Mouse (Mus musculus) adrenal gland, adult 8-10 months (tissue): Measurements from ENCODE around the gene Pvalb. TPM values are rescaled to one million over a fixed set of nuclear protein-coding genes. Genes with fewer than 3 reads are reported as not detected.

Experiments used
- DNase-seq: peaks from one replicate; pipeline ENCODE4 v3.0.0; 2022
- total RNA-seq, 4 experiments: library from RNA; stranded (reverse); gene quantifications; 2 replicates each; pipeline ENCODE4 v1.2.4; 2022

Gene Pvalb
- total RNA-seq, 4 experiments from 2014 or later = not detected

GRCm38 (mm10) chr15:78158335-78158734, 47.9 kb downstream of the Pvalb start:
- DNase-seq = no peak

- no peak for DNase-seq
Observed at GRCm38 (mm10) chr15:78157824-78158223, 48.4 kb downstream of the Pvalb start.

- DNase-seq = no peak
Observed at GRCm38 (mm10) chr15:78157330-78157729, 48.9 kb downstream of the Pvalb start.

- DNase-seq = no peak
Observed at GRCm38 (mm10) chr15:78155421-78155820, 50.8 kb downstream of the Pvalb start.

- DNase-seq = no peak
Observed at GRCm38 (mm10) chr15:78153045-78153775, 53.0 kb downstream of the Pvalb start.

- no peak for DNase-seq
Observed at GRCm38 (mm10) chr15:78148565-78148964, 57.6 kb downstream of the Pvalb start.

Other genes starting within 250 kb of the Pvalb start
- 1 to 10 TPM; 4.2 to 9.3 (median 6.3) TPM for gene Foxred2, start 249.7 kb downstream of the Pvalb start, total RNA-seq
- 100 to 1,000 TPM; 140 to 159 (median 147) TPM for gene Eif3d, start 235.6 kb downstream of the Pvalb start, total RNA-seq
- 1 to 10 TPM in 1 of 4 experiments, under 1 TPM in 3; 0.56 to 1.0 (median 0.88) TPM for gene Cacng2, start 86.4 kb downstream of the Pvalb start, total RNA-seq
- gene Ift27, start 32.3 kb downstream of the Pvalb start, total RNA-seq = 10 to 100 TPM; 14.3 to 31.1 (median 23.4) TPM
- 1 to 10 TPM; 2.0 to 5.1 (median 3.3) TPM for gene Ncf4, start 38.4 kb upstream of the Pvalb start, total RNA-seq
- 1 to 10 TPM in 2 of 4 experiments, under 1 TPM in 2; 0.70 to 2.2 (median 1.4) TPM for gene Csf2rb2, start 99.3 kb upstream of the Pvalb start, total RNA-seq
- gene Csf2rb, start 119.4 kb upstream of the Pvalb start, total RNA-seq = 1 to 10 TPM; 4.6 to 7.9 (median 6.9) TPM
- gene Tex33, start 189.5 kb upstream of the Pvalb start, total RNA-seq = under 1 TPM in 1 of 4 experiments, not detected in 3; 0.31 TPM
- gene Tst, start 199.5 kb upstream of the Pvalb start, total RNA-seq = 100 to 1,000 TPM; 288 to 361 (median 321) TPM
- gene Mpst, start 200.0 kb upstream of the Pvalb start, total RNA-seq = 10 to 100 TPM; 47.5 to 53.8 (median 49.3) TPM
- gene Kctd17, start 222.2 kb upstream of the Pvalb start, total RNA-seq = 100 to 1,000 TPM in 2 of 4 experiments, 10 to 100 TPM in 2; 80.2 to 106 (median 96.4) TPM